Mouse (Mus musculus): Measurements from ENCODE around the gene Cfap298. TPM values are rescaled to one million over a fixed set of nuclear protein-coding genes. Genes with fewer than 3 reads are reported as not detected.

Cfap298 gene
- polyA plus RNA-seq, 1 experiment from 2014 or later, result 43.7 TPM

- Histone ChIP-seq H3K9me3 (replicated peaks; ENCODE audit: low read length) (no peaks in the 10 kb centered on the region), H3K27ac (no peak overlapping the region), H3K9ac (ENCODE audit: low read depth, low read length) (no peak overlapping the region), H3K4me1 (replicated peaks; ENCODE audit: insufficient read depth, low read length) (no peaks in the 10 kb centered on the region), H3K4me3 (replicated peaks; ENCODE audit: low read depth, low read length) (no peak overlapping the region), H3K4me2 (ENCODE audit: low read length) (no peak overlapping the region), H3K27me3 (ENCODE audit: insufficient read depth, low read length) (no peaks in the 10 kb centered on the region), H3K36me3 (ENCODE audit: insufficient read depth, low read length) (peaks cover 24% of the 10 kb centered on the region; the same call in 1 of the 2 replicates)
- ATAC-seq (replicated peaks; ENCODE audit: low FRiP score, low read depth) (no peak), DNase-seq (ENCODE audit: low spot score) (no peak)
- no peak for TF ChIP-seq CTCF (IDR thresholded peaks at IDR 0.05; ENCODE audit: low read depth)
- WGBS, result 92% methylated on average over 7 of the region's 7 CpGs
Observed at GRCm38 (mm10) chr16:90941246-90941645, 6.3 kb upstream of the Cfap298 start.

- DNase-seq (ENCODE audit: low spot score) (peak; percentile 80), ATAC-seq (replicated peaks; ENCODE audit: low FRiP score, low read depth) (peak; percentile 34)
- peak overlapping the region; percentile 55 for H3K4me3 ChIP-seq (replicated peaks; ENCODE audit: low read depth, low read length)
- H3K36me3 ChIP-seq (ENCODE audit: insufficient read depth, low read length), result 0 out of 2 replicates have a peak, but pooled peaks cover 7% of the 10 kb centered on the region
- TF ChIP-seq CTCF (IDR thresholded peaks at IDR 0.05; ENCODE audit: low read depth), result peak; percentile 12; the same call in 1 of the 2 replicates
- WGBS, result under 1% methylated on average over 38 of the region's 38 CpGs
- H3K27ac ChIP-seq, result peak overlapping the region; percentile 84
- no peaks in the 10 kb centered on the region; the same call in 1 of the 2 replicates for H3K4me1 ChIP-seq (replicated peaks; ENCODE audit: insufficient read depth, low read length)
- no peaks in the 10 kb centered on the region for H3K9me3 ChIP-seq (replicated peaks; ENCODE audit: low read length)
- peak overlapping the region; percentile 81 for H3K4me2 ChIP-seq (ENCODE audit: low read length)
- peak overlapping the region; percentile 67 for H3K9ac ChIP-seq (ENCODE audit: low read depth, low read length)
- H3K27me3 ChIP-seq (ENCODE audit: insufficient read depth, low read length), result no peaks in the 10 kb centered on the region
Observed at GRCm38 (mm10) chr16:90934193-90934686, 674 bp downstream of the Cfap298 start.

- H3K4me1 ChIP-seq (replicated peaks; ENCODE audit: insufficient read depth, low read length), result no peaks in the 10 kb centered on the region; the same call in 1 of the 2 replicates
- no peaks in the 10 kb centered on the region for H3K27me3 ChIP-seq (ENCODE audit: insufficient read depth, low read length)
- peak overlapping the region; percentile 67 for H3K9ac ChIP-seq (ENCODE audit: low read depth, low read length)
- no peak for TF ChIP-seq CTCF (IDR thresholded peaks at IDR 0.05; ENCODE audit: low read depth)
- peak overlapping the region; percentile 55 for H3K4me3 ChIP-seq (replicated peaks; ENCODE audit: low read depth, low read length)
- no peak for ATAC-seq (replicated peaks; ENCODE audit: low FRiP score, low read depth)
- 31% methylated on average over 13 of the region's 13 CpGs for WGBS
- H3K36me3 ChIP-seq (ENCODE audit: insufficient read depth, low read length), result 0 out of 2 replicates have a peak, but pooled peaks cover 7% of the 10 kb centered on the region
- DNase-seq (ENCODE audit: low spot score), result no peak
- peak overlapping the region; percentile 84 for H3K27ac ChIP-seq
- H3K9me3 ChIP-seq (replicated peaks; ENCODE audit: low read length), result no peaks in the 10 kb centered on the region
- H3K4me2 ChIP-seq (ENCODE audit: low read length), result peak overlapping the region; percentile 81
Observed at GRCm38 (mm10) chr16:90933534-90934176, 1.3 kb downstream of the Cfap298 start.

GRCm38 (mm10) chr16:90927446-90927845 is 7.5 kb downstream of the Cfap298 start:
- 92% methylated on average over 4 of the region's 4 CpGs for WGBS
- ATAC-seq (replicated peaks; ENCODE audit: low FRiP score, low read depth) (no peak), DNase-seq (ENCODE audit: low spot score) (no peak)
- no peaks in the 10 kb centered on the region for H3K27me3 ChIP-seq (ENCODE audit: insufficient read depth, low read length)
- no peak overlapping the region for H3K27ac ChIP-seq
- no peak for TF ChIP-seq CTCF (IDR thresholded peaks at IDR 0.05; ENCODE audit: low read depth)
- peaks cover 8% of the 10 kb centered on the region; the same call in 1 of the 2 replicates for H3K36me3 ChIP-seq (ENCODE audit: insufficient read depth, low read length)
- H3K4me1 ChIP-seq (replicated peaks; ENCODE audit: insufficient read depth, low read length), result no peaks in the 10 kb centered on the region
- H3K4me2 ChIP-seq (ENCODE audit: low read length), result no peak overlapping the region
- H3K9me3 ChIP-seq (replicated peaks; ENCODE audit: low read length), result no peaks in the 10 kb centered on the region
- H3K9ac ChIP-seq (ENCODE audit: low read depth, low read length), result no peak overlapping the region
- no peak overlapping the region for H3K4me3 ChIP-seq (replicated peaks; ENCODE audit: low read depth, low read length)

- 19% methylated on average over 5 of the region's 5 CpGs for WGBS
- H3K9me3 ChIP-seq (replicated peaks; ENCODE audit: low read length), result no peaks in the 10 kb centered on the region
Observed at GRCm38 (mm10) chr16:90925461-90925860, 9.5 kb downstream of the Cfap298 start.

GRCm38 (mm10) chr16:90924606-90925370 is 10.1 kb downstream of the Cfap298 start:
- Histone ChIP-seq H3K27ac (no peak overlapping the region), H3K36me3 (ENCODE audit: insufficient read depth, low read length) (peaks cover 4% of the 10 kb centered on the region; the same call in 1 of the 2 replicates), H3K9me3 (replicated peaks; ENCODE audit: low read length) (no peaks in the 10 kb centered on the region), H3K27me3 (ENCODE audit: insufficient read depth, low read length) (no peaks in the 10 kb centered on the region), H3K4me3 (replicated peaks; ENCODE audit: low read depth, low read length) (no peak overlapping the region), H3K9ac (ENCODE audit: low read depth, low read length) (no peak overlapping the region), H3K4me2 (ENCODE audit: low read length) (no peak overlapping the region), H3K4me1 (replicated peaks; ENCODE audit: insufficient read depth, low read length) (no peaks in the 10 kb centered on the region)
- DNase-seq (ENCODE audit: low spot score) (peak; percentile 40), ATAC-seq (replicated peaks; ENCODE audit: low FRiP score, low read depth) (peak; percentile 56; the same call in 1 of the 2 replicates)
- 78% methylated on average over 13 of the region's 13 CpGs for WGBS
- no peak for TF ChIP-seq CTCF (IDR thresholded peaks at IDR 0.05; ENCODE audit: low read depth)

More at GRCm38 (mm10) chr16:90925461-90925860, 9.5 kb downstream of the Cfap298 start:
- no peaks in the 10 kb centered on the region for H3K27me3 ChIP-seq (ENCODE audit: insufficient read depth, low read length)
- no peak overlapping the region for H3K4me2 ChIP-seq (ENCODE audit: low read length)
- no peak overlapping the region for H3K27ac ChIP-seq
- no peaks in the 10 kb centered on the region for H3K4me1 ChIP-seq (replicated peaks; ENCODE audit: insufficient read depth, low read length)
- peak; percentile 93 for TF ChIP-seq CTCF (IDR thresholded peaks at IDR 0.05; ENCODE audit: low read depth)
- no peak overlapping the region for H3K4me3 ChIP-seq (replicated peaks; ENCODE audit: low read depth, low read length)
- peaks cover 6% of the 10 kb centered on the region; the same call in 1 of the 2 replicates for H3K36me3 ChIP-seq (ENCODE audit: insufficient read depth, low read length)
- no peak; the same call in 1 of the 2 replicates for ATAC-seq (replicated peaks; ENCODE audit: low FRiP score, low read depth)
- DNase-seq (ENCODE audit: low spot score), result peak; percentile 83
- no peak overlapping the region for H3K9ac ChIP-seq (ENCODE audit: low read depth, low read length)
